Mouse (Mus musculus): ENCODE measurements around the gene Pou2f1. TPM values are rescaled to one million over a fixed set of nuclear protein-coding genes. Genes with fewer than 3 reads are reported as not detected.

Gene Pou2f1
- 15.5 and 16.5 TPM in 2 replicates for polyA plus RNA-seq (2014; fragmentation: Nextera tagmentation; extraction: Ambion mirVana)

- peak within 1 kb of the TSS; percentile 95 for H3K9ac ChIP-seq (ENCODE audit: low read depth, low read length)
- WGBS = under 1% methylated on average over 60 of the region's 61 CpGs
- no peaks in the 10 kb centered on the region for H3K27me3 ChIP-seq (replicated peaks; ENCODE audit: control insufficient read depth, insufficient read depth, low read length)
- peak within 1 kb of the TSS; percentile 96 for H3K4me3 ChIP-seq (ENCODE audit: low read depth, low read length)
- no peaks in the 10 kb centered on the region for H3K36me3 ChIP-seq (ENCODE audit: control insufficient read depth, insufficient read depth, low read length)
- no peaks in the 10 kb centered on the region for H3K9me3 ChIP-seq (ENCODE audit: control insufficient read depth, low read length)
- H3K4me2 ChIP-seq = peak within 1 kb of the TSS; percentile 99
- DNase-seq (ENCODE audit: low spot score) (peak; percentile 97), ATAC-seq (replicated peaks; ENCODE audit: low FRiP score) (peak; percentile 91)
- peak within 1 kb of the TSS; percentile 94 for H3K27ac ChIP-seq (ENCODE audit: low read depth, low read length)
- H3K4me1 ChIP-seq (replicated peaks; ENCODE audit: control insufficient read depth, insufficient read depth, low read length) = peaks cover 16% of the 10 kb centered on the region
These were observed at the start of gene Pou2f1 for GRCm38 (mm10) chr1:166002520-166003155. Pou2f1 (minus strand) TSS chr1:166002678.

- Histone ChIP-seq H3K36me3 (ENCODE audit: control insufficient read depth, insufficient read depth, low read length) (no peaks in the 10 kb centered on the region), H3K4me2 (peak overlapping the region; percentile 84), H3K9me3 (ENCODE audit: control insufficient read depth, low read length) (no peaks in the 10 kb centered on the region), H3K27me3 (replicated peaks; ENCODE audit: control insufficient read depth, insufficient read depth, low read length) (peaks cover 26% of the 10 kb centered on the region), H3K9ac (ENCODE audit: low read depth, low read length) (no peak overlapping the region), H3K4me1 (replicated peaks; ENCODE audit: control insufficient read depth, insufficient read depth, low read length) (peaks cover 3% of the 10 kb centered on the region; the same call in 1 of the 2 replicates), H3K27ac (ENCODE audit: low read depth, low read length) (no peak overlapping the region), H3K4me3 (ENCODE audit: low read depth, low read length) (peak overlapping the region; percentile 43)
- 21% methylated on average over 11 of the region's 11 CpGs for WGBS
- no peak for ATAC-seq (replicated peaks; ENCODE audit: low FRiP score)
- no peak for DNase-seq (ENCODE audit: low spot score)
These were observed 46.8 kb upstream of the Pou2f1 start for GRCm38 (mm10) chr1:166049046-166049827.

- Histone ChIP-seq H3K4me2 (peak overlapping the region; percentile 84), H3K4me1 (replicated peaks; ENCODE audit: control insufficient read depth, insufficient read depth, low read length) (peaks cover 3% of the 10 kb centered on the region; the same call in 1 of the 2 replicates), H3K4me3 (ENCODE audit: low read depth, low read length) (peak overlapping the region; percentile 43), H3K36me3 (ENCODE audit: control insufficient read depth, insufficient read depth, low read length) (no peaks in the 10 kb centered on the region), H3K9ac (ENCODE audit: low read depth, low read length) (0 out of 2 replicates have a peak overlapping the region, but pooled peaks have one; percentile 12), H3K27me3 (replicated peaks; ENCODE audit: control insufficient read depth, insufficient read depth, low read length) (peaks cover 26% of the 10 kb centered on the region), H3K27ac (ENCODE audit: low read depth, low read length) (no peak overlapping the region), H3K9me3 (ENCODE audit: control insufficient read depth, low read length) (no peaks in the 10 kb centered on the region)
- WGBS = under 1% methylated on average over 23 of the region's 23 CpGs
- DNase-seq (ENCODE audit: low spot score) = no peak
- ATAC-seq (replicated peaks; ENCODE audit: low FRiP score) = no peak
These were observed 45.9 kb upstream of the Pou2f1 start for GRCm38 (mm10) chr1:166048230-166048911.

GRCm38 (mm10) chr1:166047505-166048170 is 45.2 kb upstream of the Pou2f1 start:
- no peak for ATAC-seq (replicated peaks; ENCODE audit: low FRiP score)
- no peak for DNase-seq (ENCODE audit: low spot score)
- Histone ChIP-seq H3K27me3 (replicated peaks; ENCODE audit: control insufficient read depth, insufficient read depth, low read length) (peaks cover 26% of the 10 kb centered on the region), H3K4me1 (replicated peaks; ENCODE audit: control insufficient read depth, insufficient read depth, low read length) (peaks cover 3% of the 10 kb centered on the region; the same call in 1 of the 2 replicates), H3K4me3 (ENCODE audit: low read depth, low read length) (peak overlapping the region; percentile 43), H3K9me3 (ENCODE audit: control insufficient read depth, low read length) (no peaks in the 10 kb centered on the region), H3K27ac (ENCODE audit: low read depth, low read length) (no peak overlapping the region), H3K4me2 (peak overlapping the region; percentile 84), H3K36me3 (ENCODE audit: control insufficient read depth, insufficient read depth, low read length) (no peaks in the 10 kb centered on the region), H3K9ac (ENCODE audit: low read depth, low read length) (no peak overlapping the region)
- WGBS = 7% methylated on average over 25 of the region's 25 CpGs

- no peaks in the 10 kb centered on the region for H3K9me3 ChIP-seq (ENCODE audit: control insufficient read depth, low read length)
- no peaks in the 10 kb centered on the region for H3K36me3 ChIP-seq (ENCODE audit: control insufficient read depth, insufficient read depth, low read length)
- WGBS = 61% methylated on average over 4 of the region's 4 CpGs
- no peak overlapping the region for H3K4me3 ChIP-seq (ENCODE audit: low read depth, low read length)
- H3K4me2 ChIP-seq = no peak overlapping the region
- ATAC-seq (replicated peaks; ENCODE audit: low FRiP score) = no peak
- peaks cover 26% of the 10 kb centered on the region for H3K27me3 ChIP-seq (replicated peaks; ENCODE audit: control insufficient read depth, insufficient read depth, low read length)
- no peak overlapping the region for H3K27ac ChIP-seq (ENCODE audit: low read depth, low read length)
- peaks cover 3% of the 10 kb centered on the region; the same call in 1 of the 2 replicates for H3K4me1 ChIP-seq (replicated peaks; ENCODE audit: control insufficient read depth, insufficient read depth, low read length)
- no peak for DNase-seq (ENCODE audit: low spot score)
- no peak overlapping the region for H3K9ac ChIP-seq (ENCODE audit: low read depth, low read length)
These were observed 43.4 kb upstream of the Pou2f1 start for GRCm38 (mm10) chr1:166045894-166046197.

GRCm38 (mm10) chr1:166045060-166045893 is 42.8 kb upstream of the Pou2f1 start:
- peaks cover 26% of the 10 kb centered on the region for H3K27me3 ChIP-seq (replicated peaks; ENCODE audit: control insufficient read depth, insufficient read depth, low read length)
- DNase-seq (ENCODE audit: low spot score) (no peak), ATAC-seq (replicated peaks; ENCODE audit: low FRiP score) (no peak)
- peaks cover 3% of the 10 kb centered on the region; the same call in 1 of the 2 replicates for H3K4me1 ChIP-seq (replicated peaks; ENCODE audit: control insufficient read depth, insufficient read depth, low read length)
- H3K4me2 ChIP-seq = no peak overlapping the region
- H3K27ac ChIP-seq (ENCODE audit: low read depth, low read length) = no peak overlapping the region
- whole genome bisulfite sequencing = 41% methylated on average over 14 of the region's 14 CpGs
- no peaks in the 10 kb centered on the region for H3K36me3 ChIP-seq (ENCODE audit: control insufficient read depth, insufficient read depth, low read length)
- no peaks in the 10 kb centered on the region for H3K9me3 ChIP-seq (ENCODE audit: control insufficient read depth, low read length)
- no peak overlapping the region for H3K4me3 ChIP-seq (ENCODE audit: low read depth, low read length)
- H3K9ac ChIP-seq (ENCODE audit: low read depth, low read length) = no peak overlapping the region

GRCm38 (mm10) chr1:166043451-166044149 is 41.1 kb upstream of the Pou2f1 start:
- Histone ChIP-seq H3K4me2 (no peak overlapping the region), H3K9ac (ENCODE audit: low read depth, low read length) (no peak overlapping the region)

More at GRCm38 (mm10) chr1:166043451-166044149, 41.1 kb upstream of the Pou2f1 start:
- H3K36me3 ChIP-seq (ENCODE audit: control insufficient read depth, insufficient read depth, low read length) = no peaks in the 10 kb centered on the region
- H3K4me1 ChIP-seq (replicated peaks; ENCODE audit: control insufficient read depth, insufficient read depth, low read length) = peaks cover 3% of the 10 kb centered on the region; the same call in 1 of the 2 replicates
- H3K9me3 ChIP-seq (ENCODE audit: control insufficient read depth, low read length) = no peaks in the 10 kb centered on the region
- no peak overlapping the region for H3K27ac ChIP-seq (ENCODE audit: low read depth, low read length)
- DNase-seq (ENCODE audit: low spot score) (no peak), ATAC-seq (replicated peaks; ENCODE audit: low FRiP score) (peak; percentile 46)
- WGBS = 58% methylated on average over 21 of the region's 21 CpGs
- H3K27me3 ChIP-seq (replicated peaks; ENCODE audit: control insufficient read depth, insufficient read depth, low read length) = peaks cover 16% of the 10 kb centered on the region
- H3K4me3 ChIP-seq (ENCODE audit: low read depth, low read length) = no peak overlapping the region

Data from liver, embryonic 11.5 days (tissue).